Mouse (Mus musculus) urinary bladder, postnatal 25 days (tissue): Measurements from ENCODE around the gene Ormdl3.

Source experiments
- DNase-seq: peaks from one replicate; pipeline ENCODE4 v3.0.0; 2022; ENCODE audit warnings: low spot score

Gene Ormdl3

DNA sequence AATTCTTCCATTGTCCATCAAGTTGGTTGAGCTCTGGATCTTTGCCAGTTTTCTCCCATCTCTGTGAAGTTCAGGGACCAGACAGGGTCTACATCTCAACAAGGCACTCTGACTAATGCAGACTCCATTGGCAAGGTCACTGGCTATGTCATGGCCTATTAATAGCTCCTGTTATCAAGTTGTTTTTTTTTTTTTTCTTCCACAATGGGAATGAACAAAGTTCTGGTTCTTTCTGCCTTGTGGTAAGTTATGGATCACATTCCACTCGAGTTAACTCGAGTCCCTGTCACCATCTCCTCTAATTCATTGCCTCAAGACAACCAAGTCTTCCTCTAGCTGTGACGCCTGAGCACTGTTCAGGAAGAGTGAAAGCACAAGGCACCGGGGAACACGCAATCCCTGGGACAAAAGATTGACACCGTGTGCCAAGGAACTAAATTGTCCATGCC, 1.7 kb upstream of the Ormdl3 start:
- no peak for DNase-seq

DNA sequence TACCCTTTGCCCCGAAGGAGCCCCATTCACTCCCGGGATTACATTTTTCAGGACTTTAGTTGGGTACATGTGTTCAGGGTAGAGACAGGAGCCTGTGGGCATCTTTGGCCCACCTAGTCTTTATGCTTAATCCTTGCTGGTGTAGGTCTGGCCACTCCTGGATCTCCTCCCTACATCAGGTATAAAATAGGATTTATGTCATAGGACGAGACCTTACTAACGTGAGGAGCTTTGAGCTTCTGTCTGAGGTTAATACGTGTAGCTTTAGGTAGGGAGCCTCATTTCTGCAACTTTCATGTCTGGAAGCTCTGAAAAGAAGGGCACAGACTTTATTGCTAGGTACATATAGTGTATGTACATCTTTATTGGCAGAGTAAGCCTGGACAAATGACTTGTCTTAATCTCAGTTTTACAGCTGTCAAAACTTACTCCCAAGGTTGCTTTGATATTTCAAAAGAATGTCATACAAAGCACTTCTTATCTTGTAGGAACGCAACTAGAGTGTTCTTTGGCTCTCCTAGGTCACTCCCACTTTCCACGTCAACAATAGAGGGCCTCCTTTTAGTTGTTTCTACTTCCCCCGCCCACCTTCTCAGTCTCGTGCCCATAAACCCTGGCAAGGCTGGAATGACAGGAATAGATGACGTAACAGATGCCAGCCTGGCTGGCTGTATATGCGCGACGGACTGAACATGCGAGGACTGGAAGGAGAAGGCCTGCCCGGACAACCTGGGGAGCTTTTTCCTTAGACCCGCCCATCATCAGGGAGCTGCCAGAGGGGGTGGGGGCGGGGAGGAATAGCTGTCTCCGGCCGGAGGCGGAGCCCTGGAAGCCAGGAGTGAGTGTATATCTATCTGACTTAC, 747 bp upstream of the Ormdl3 start:
- peak; percentile 65 for DNase-seq

DNA sequence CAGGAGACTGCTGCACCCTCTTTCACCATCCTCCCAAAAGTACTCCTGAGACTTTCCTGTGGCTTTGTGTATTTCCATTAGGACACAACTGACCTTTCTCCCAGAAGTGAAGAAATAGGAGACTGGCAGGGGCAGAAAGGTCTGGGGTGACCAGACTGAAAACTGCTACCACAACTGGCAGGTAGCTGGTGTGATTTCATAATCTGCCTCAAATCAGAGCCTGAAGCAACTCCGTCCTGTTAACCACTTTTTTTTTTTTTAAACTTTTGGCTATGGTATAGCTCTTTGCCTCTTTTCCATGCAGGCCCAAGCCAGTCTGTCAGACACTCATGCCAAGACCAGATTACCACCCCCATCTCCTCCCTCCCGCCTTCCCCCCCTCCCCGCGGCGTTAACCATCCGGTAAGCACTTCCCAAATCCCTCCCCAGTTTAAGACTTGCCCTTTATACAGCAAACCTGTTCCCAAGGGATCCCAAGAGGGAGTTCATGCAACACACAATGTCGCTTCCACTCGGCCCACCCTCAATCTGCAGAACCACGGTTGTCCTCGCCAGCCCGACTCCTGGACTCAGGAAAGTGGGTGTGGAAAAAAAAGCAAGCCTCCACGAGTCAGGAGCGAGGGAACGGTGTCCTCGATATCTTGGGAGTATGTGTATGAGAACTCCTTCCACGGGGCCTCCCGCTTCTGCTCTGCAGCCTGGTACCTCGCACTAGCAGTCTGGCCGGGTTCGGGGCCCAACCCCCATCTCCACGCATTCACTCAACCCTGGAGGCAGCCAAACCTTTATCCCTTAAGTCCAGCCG, 879 bp downstream of the Ormdl3 start:
- no peak for DNase-seq

DNA sequence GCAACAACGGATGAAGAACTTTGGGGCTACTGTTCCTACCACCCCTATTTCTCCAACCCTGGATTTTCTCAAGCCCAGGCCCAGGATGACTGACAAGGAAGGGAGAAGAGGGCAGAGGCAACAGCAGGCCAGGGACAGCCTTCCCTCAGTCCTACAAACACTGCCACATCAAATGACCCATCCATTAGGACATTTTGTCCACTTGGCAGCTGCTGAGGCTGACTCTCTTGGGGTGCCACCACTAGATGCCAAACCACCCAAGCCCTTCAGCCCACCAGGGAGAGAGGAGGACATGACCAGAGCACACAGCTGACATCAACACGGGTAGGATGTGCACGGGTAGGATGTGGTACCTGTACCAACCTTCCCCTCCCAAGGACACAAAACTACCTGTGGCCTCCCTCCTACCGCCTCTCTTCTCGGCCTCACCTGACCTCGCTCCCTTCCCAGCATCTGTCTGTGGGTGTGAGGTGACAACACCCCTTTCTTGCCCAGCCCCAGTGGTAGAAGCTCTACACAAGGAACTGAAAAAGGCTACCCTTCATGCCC, 2.5 kb downstream of the Ormdl3 start:
- no peak for DNase-seq

DNA sequence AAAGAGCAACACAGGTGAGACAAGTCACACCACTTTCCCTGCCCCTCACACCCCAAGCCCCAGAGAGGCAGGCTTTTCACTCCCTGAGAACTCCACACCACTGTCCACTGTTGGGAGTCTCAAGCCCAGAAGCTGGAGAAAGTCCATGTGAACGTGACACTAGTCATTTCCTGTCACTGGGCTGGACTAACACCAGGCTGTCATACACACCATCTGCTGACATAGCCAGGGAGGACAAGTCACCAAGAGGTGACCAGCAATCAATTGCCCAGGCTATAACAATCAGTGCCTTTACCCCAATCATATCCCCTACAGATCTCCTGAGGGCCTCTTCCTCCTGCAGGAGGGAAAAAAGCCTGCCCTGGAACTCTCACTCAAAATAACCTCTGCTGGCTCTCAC, 3.0 kb downstream of the Ormdl3 start:
- no peak for DNase-seq

DNA sequence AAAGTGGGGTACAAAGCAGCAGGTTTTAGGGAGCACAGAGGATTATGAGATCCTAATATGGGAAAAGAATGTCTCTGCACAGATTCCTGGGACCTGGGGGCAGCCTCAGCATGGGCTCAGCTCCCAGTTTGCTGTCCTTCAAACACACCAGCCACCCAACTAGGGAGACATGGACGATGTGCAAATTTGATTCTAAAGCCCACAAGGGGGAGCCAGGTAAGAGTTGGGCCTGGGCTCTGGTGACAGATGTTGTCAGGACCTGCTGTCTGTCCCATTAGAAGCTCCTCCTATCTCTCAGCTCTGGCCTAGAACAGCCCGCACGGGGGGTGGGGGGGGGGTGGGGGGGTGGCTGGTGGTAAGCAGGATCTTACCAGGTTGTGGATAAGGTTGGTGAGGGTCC, 3.6 kb downstream of the Ormdl3 start:
- DNase-seq: no peak

DNA sequence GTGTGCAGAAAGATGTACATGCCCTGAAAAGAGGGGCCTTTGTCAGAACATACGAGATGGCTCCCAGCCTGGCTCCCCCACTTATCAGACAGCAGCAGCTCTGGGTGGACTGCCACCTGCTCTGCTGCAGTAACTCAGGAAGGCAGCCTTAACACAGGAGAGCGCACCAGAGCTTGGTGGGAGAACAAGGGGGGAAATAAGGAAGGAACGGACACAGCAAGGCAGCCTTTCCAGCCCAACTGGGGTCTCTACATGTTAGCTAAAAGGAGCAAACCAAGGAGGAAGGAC, 4.0 kb downstream of the Ormdl3 start:
- DNase-seq: no peak

DNA sequence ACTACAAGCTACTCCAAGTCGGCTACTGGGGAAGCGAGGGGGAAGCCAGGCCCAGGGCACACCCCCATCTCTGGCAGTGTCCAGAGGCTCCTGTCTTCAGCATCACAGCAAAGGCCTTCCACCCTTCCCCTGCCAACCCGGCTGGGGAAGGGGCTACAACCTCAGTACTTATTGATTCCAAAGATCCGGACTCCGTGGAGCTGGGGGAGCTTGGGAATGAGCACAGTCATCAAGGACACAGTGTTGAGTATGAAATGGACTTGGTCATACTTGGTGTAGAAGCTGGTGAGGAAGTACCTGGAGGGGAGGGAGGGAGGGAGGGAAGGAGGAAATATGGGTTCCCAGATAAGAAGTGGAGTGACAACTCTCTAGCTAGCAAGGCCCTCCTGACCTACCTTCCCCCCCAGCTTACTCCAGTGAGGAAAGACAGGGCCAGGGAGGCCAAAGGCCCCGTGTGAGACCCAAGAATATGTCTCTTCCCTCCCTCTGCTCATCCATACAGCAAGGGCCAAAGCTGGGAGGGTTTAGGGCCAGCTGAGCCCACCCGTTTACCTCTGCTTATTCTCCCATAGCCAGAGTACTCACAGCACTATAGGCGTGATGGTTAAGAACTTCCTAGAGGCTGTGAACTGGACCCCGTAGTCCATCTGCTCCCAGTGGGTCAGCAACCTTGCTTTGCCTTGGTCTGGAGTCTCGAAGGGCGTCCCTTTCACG, 4.5 kb downstream of the Ormdl3 start:
- no peak for DNase-seq

DNA sequence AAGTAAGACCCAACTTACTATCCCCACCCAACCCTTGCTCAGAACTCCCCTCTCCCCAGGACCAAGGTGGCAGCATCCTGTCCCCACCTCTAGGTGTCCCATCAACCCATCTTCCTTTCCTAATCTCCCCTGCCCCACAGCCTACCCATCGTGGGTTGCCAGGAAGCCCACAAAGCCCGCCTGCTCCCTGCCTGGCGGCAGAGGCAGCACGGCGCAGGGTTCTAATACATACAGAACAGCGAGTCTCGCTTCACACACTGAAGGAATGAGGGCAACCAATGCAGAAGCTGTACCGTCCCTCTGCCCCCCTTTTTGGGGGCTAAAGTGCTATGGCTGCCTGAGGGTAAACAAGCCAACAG, 5.2 kb downstream of the Ormdl3 start:
- no peak for DNase-seq

DNA sequence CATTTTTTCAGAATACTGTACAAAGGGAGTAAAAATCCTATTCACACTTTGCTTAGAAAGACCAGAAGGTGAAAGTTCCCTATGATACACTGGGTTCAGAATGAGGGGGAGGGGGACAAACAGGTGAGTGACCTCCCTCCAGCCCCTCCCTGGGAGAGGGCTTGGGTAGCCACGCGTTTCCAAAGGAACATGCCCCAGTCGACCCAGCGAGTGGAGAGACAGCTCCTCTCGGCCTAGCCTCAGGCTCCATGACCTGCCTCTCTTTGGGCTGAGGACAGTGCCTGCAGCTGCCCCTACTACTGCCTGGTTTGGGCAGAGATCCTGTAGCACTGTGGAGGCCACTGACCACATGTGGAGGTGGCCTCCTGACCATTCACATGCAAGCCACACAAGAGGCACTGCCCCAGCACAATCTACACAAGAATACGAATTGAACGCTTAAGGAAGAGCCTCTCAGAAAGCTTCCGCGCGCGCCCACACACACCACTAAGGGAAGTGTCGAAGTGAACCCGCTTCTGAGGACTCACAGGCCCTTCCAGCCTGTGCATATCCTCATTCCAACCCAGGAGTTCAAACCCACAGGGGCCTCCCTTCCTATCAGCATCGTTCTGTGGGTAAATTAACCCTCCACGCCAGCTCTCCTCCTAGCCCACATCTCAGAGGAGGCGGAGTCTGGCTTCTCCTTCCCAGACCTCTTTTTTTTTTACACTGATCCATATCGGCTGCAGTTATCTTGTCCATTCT, 5.7 kb downstream of the Ormdl3 start:
- DNase-seq: no peak

DNA sequence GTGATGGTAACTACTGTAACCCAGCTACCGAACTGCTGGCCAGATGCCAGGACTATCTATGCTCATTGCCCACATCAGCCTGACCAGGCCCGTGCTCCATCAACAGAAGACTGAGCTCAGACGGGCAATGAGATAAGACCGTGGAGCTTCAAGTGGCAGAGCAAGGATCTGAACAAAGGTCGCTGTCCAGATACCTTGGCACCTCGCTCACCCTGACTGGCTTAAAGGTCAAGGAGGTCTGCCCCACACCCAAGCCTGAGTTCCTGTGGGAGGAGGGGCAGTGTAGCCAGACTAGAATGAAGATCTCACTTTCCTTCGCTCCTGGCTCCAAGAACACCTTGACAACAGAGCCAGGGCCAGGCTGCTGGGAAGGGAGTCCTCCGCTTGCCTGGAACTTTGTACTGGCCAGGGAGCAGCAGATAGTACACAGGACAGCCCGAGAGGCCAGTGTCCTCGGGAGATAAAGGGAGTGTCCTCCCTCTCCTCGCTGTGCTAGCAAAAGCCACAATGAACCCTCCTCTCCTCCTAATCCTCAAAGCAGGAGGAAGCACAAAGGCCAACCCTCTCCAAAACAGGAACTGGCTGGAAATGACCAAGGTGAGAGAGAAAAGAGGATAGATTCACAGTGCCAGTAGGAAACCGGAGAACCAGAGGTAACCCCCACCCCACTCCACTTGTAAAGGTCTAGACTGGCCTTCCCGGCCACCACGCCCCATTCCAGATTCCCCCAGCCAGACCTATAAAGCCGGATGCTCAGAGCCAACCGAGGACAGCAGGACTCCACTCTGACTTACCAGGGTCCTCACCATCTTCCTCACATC, 6.7 kb downstream of the Ormdl3 start:
- no peak for DNase-seq

DNA sequence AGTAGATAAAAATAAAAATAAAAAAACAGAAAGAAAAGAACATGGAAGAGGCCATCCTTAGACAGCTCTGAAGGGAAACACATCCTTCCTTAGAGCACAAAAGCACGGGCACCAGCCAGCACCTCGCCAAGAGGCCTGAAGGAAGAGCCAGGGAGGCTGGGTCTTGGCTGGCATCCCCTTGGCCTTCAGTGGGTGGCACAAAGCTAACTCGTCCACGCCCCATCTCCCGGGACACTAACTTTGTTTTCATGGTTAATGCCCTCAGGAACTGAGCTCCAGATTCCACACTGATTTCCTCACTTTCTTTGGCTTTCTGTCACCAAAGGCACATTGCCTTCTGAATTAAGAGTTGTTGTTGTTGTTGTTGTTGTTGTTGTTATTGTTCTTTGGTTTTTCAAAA, 9.4 kb downstream of the Ormdl3 start:
- DNase-seq: no peak

DNA sequence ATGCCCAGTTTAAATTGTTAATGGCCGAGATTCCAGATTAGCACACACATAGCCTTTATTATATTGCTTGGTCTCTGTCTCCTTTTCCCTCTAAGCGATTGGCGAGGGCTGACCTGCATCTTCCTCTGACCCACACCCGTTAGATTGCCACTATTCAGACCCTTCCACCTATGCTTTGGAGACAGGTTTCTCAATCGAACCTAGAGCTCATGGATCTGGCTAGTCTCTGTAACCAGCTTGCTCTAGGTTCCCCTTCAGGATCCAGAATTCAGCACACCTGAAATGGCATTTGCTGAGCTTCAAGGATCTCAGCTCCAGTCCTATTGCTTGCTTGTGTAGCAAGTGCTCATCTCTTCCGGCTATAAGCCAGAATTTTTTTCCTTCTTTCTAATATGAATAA, 17.7 kb downstream of the Ormdl3 start:
- DNase-seq: no peak

DNA sequence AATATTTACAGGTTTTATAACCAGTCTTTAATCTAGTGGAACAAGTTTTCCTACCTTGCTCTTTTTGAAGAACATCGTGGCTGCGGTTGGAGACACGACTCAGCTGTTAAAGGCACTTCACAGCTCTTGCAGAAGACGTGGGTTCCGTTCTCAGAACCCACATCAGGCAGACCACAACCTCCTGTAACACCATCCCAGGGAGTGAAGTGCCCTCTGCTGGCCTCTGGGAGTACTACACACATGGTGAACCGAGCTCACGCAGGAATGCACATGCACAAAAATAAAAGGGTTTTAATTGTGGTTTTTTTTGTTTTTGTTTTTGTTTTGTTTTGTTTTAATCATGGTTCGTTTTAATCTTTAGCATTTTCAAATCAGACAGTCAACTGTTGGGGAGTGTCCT, 18.8 kb downstream of the Ormdl3 start:
- no peak for DNase-seq

DNA sequence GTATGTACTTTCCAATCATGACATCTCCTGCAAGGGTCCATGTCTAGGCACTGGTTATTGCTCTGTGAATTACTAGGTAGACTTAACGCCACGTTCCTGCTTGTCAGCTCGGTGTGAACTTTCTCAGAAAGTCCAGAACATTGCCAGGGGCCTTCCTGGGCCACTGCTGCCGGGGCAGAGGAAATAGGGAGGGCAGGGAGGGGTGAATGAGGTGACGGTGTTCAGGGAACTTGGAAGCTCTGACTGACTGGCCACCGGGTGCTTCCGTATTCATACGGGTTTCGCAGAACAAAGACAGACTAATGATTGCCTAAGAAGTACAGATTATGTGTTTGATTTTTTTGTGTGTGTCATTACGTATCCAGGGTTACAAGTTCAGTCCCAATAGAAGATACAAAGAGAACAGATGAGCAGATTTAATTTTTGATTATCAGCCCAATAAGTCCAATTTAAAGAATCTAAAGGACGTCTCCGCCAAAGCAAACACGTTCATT, 23.2 kb downstream of the Ormdl3 start:
- no peak for DNase-seq

DNA sequence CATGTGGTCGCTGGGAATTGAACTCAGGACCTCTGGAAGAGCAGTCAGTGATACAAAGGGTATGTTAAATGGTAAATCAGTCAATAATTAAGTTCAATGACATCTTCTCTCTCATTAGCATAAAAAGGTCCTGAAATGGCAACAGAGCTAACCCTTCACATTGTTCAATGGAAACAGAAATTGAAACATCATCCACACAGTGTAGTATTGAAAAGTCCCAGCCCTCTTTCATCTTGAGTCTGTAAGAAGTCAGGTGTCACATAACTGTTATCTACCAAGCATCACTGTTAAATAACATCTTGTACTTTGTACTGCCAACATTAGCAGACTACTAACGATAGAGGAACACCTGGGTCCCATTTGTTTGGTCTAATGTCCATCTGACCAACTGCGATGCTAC, 24.1 kb downstream of the Ormdl3 start:
- DNase-seq: no peak

DNA sequence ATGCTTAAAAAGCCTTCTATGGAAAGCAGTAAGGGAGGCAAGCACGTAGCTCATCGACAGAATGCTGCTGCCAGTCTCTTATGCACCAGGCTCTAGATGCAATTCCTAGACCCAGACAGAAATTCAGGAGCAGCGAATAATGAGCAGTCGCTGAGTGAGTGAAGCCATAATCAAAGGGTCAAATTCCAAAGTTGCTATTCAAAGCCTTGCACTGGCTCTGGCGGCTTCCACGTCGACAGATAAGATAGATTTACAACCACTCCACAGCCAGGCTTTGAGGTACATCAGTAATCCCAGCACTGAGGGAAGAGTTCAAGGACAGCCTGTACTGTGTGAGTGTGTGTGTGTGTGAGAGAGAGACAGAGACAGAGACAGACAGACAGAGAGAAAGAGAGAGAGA, 26.2 kb downstream of the Ormdl3 start:
- no peak for DNase-seq

DNA sequence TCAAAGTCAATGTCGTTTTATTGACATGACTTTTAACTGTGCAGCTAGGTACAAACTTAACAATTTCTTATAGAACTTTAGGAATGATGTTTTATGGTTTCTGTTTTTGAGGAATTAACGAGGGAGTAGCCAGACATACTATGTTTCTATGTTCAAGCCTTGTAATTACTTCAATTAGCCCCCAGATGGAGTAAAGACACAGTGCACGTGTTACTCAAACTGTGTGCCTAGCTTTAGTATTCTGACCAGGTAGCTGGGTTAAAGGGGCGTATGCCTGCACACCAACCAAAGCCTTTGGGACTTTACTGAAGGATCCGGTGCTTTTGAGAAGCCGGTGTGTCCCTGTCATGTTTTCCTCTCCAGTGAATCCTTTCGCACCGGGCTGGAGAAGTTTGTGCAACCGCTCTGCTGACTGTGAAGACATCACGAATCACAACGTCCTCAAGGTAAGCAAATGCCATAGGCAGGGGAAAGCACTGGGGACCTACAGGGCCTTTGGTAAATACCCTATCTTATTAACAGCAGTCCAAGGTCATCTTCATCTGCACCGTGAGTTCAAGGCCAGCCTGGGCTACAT, 32.0 kb downstream of the Ormdl3 start:
- no peak for DNase-seq

DNA sequence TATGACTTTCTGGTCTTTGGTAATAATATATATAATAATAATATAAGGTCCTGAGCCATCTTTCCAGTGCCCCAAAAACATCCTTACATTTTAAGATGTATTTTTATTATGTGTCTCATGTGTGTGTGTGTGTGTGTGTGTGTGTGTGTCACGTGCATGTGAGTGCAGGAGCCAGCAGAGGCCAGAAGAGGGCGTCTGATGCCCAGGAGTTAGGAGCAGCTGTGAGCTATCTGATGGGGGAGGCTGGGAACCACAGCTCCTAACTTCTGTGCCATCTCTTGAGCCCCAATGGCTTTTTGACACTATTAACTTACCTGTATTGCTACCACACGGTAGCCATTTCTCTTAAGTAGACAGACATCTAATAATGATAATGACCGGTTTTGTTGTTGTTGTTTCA, 33.2 kb downstream of the Ormdl3 start:
- no peak for DNase-seq

DNA sequence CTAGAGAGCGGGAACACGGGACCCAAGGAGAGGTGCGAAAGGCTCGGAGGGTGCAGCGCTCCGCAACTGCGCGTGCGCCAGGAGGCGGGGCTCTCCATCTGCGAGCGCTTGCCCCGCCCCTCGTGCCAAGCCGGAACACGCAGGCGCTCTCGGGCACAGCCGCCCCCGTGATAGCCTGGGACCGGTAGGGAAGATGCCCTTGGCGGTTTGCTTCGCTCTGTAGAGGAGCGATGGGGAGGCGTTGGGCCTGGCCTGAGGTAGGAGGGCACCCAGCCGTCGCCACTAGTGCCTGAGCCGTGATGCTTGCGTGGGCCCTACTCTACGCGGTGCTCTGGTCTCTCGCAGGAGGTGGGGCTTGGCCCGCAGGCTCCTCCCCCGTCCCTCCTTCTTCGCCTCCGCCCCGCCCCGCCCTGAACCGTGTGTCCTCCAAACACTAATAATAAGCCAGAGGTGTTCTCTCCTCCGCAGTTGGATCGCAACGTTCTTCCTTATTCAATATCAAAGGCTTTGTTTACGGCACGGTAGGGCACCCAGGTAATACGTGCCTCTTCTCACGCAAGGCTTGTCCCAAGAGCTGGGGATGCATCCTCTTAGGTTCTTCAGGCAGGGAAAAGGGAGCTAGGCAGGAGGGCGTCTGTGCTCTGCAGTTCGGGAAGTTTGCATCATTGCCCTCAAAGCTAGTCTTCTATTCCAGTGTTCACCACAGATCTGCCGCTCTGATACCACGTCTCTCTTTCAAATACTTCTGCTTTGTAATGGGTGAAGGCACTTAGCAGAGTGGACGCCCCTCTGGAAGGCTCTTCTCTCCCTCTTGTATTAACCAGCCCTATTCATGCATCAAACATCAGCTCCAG, 36.0 kb downstream of the Ormdl3 start, which contains the start of gene Zpbp2:
Zpbp2 (plus strand) TSS at position 123 of the 854 bp plus-strand sequence.
- DNase-seq: peak; percentile 89
